Mouse (Mus musculus) intestine, embryonic 16.5 days (tissue): ENCODE data around the gene Ndufs7. TPM values are rescaled to one million over a fixed set of nuclear protein-coding genes. Genes with fewer than 3 reads are reported as not detected.

Experiments
- ATAC-seq: fragments of 200-750 bp; cut with Nextera tagmentation; 2 replicates; pipeline ENCODE4 v1.8.0; 2017; ENCODE audit warnings: moderate TSS enrichment, moderate library complexity
- H3K27ac ChIP-seq: fragments of 300-500 bp; sonication (generic); 2 replicates; pipeline ENCODE4 v1.5.1; 2014; ENCODE audit warnings: mild to moderate bottlenecking, low read length
- H3K27me3 ChIP-seq: fragments of 300-500 bp; sonication (generic); replicated peaks from 2 replicates; pipeline ENCODE4 v1.6.1; 2014; ENCODE audit warnings: low read length, control low read depth, mixed read lengths; ENCODE audit not compliant: control insufficient read depth, insufficient read depth
- H3K36me3 ChIP-seq: fragments of 300-500 bp; sonication (generic); 2 replicates; pipeline ENCODE4 v1.6.1; 2014; ENCODE audit warnings: low read length, control low read depth; ENCODE audit not compliant: control insufficient read depth, insufficient read depth
- H3K4me1 ChIP-seq: fragments of 300-500 bp; sonication (generic); 2 replicates; pipeline ENCODE4 v1.6.1; 2014; ENCODE audit warnings: low read length, control low read depth, mixed read lengths; ENCODE audit not compliant: control insufficient read depth, insufficient read depth
- H3K4me2 ChIP-seq: fragments of 300-500 bp; sonication (generic); 2 replicates; pipeline ENCODE4 v1.6.1; 2014; ENCODE audit warnings: low read depth, low read length, control low read depth
- H3K4me3 ChIP-seq: fragments of 300-500 bp; sonication (generic); 2 replicates; pipeline ENCODE4 v1.5.1; 2014; ENCODE audit warnings: mild to moderate bottlenecking, low read length
- H3K9ac ChIP-seq: fragments of 300-500 bp; sonication (generic); 2 replicates; pipeline ENCODE4 v1.6.1; 2014; ENCODE audit warnings: low read depth, low read length
- H3K9me3 ChIP-seq: fragments of 300-500 bp; sonication (generic); 2 replicates; pipeline ENCODE4 v1.6.1; 2016; ENCODE audit warnings: low read length, control low read depth; ENCODE audit not compliant: control insufficient read depth
- WGBS: fragments of 180-500 bp; shearing (Covaris S2); extraction: QIAGEN DNeasy Blood & Tissue Kit; methylation state at CpG from one replicate; pipeline ENCODE4 v1.1.7; 2014; 5-methylcytosine and 5-hydroxymethylcytosine counted together
- polyA plus RNA-seq: library from polyadenylated mRNA; unstranded; fragments of >200 nt; fragmentation: Nextera tagmentation; extraction: Ambion mirVana; gene quantifications from 2 replicates; pipeline ENCODE4 v1.2.1, GENCODE M21; 2015

Ndufs7 gene
- polyA plus RNA-seq, 1 experiment from 2014 or later: 604 TPM

DNA sequence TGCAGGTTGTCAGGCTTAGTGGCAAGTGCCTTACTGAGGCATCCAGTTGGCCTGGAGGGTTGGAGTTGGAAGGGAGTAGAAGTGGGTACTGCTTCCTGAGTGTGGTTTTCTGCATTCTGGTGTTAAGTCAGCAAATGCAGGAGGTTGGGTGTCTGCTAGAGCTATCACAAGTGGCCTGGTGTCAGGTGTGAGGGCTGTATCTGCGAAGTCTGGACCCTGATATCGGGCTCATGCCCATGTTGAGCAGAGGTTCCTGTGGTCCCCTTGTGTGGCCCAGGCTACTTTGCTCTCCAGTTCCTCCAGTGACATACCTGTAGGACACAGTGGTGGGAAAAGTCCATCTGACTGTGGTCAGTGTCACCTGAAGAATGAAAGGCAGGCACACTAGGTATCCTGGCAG is 21.2 kb downstream of the Ndufs7 start:
- no peak for ATAC-seq
- peak overlapping the region; percentile 83 for H3K27ac ChIP-seq
- no peaks in the 10 kb centered on the region for H3K27me3 ChIP-seq
- H3K4me2 ChIP-seq: peak overlapping the region; percentile 34
- WGBS: 90% methylated on average over 2 of the region's 2 CpGs
- peaks cover 5% of the 10 kb centered on the region; the same call in 1 of the 2 replicates for H3K36me3 ChIP-seq
- no peak overlapping the region for H3K4me3 ChIP-seq
- peaks cover 55% of the 10 kb centered on the region for H3K4me1 ChIP-seq
- no peaks in the 10 kb centered on the region for H3K9me3 ChIP-seq
- peak overlapping the region; percentile 65 for H3K9ac ChIP-seq

DNA sequence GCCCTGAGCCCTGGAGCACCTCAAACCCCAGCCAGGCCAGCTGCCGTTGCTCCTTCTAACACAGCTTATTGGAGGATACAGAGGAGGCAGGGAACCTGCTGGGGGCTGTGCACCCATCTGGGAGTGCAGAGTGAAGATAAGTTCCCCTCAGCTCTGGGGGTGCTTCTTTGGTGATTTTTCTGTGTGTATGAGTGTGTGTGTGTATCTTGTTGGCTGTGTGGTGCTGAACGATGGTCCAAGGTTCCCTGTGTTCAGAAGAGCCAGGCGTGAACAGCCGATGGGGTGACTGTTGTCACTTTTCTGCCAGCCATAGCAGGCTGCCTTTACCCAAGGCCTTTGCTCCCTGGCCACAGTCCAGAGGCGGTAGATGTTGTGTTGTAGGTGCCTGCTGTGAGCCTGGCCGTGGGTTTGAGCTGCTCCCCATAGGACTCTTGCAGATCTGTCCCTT is 21.8 kb downstream of the Ndufs7 start:
- H3K4me1 ChIP-seq: peaks cover 54% of the 10 kb centered on the region
- H3K27ac ChIP-seq: peak overlapping the region; percentile 83
- no peaks in the 10 kb centered on the region for H3K27me3 ChIP-seq
- peak; percentile 38 for ATAC-seq
- H3K36me3 ChIP-seq: peaks cover 5% of the 10 kb centered on the region; the same call in 1 of the 2 replicates
- no peaks in the 10 kb centered on the region for H3K9me3 ChIP-seq
- WGBS: 65% methylated on average over 6 of the region's 6 CpGs
- H3K9ac ChIP-seq: peak overlapping the region; percentile 65
- H3K4me2 ChIP-seq: peak overlapping the region; percentile 34
- 0 out of 2 replicates have a peak overlapping the region, but pooled peaks have one; percentile 8 for H3K4me3 ChIP-seq

DNA sequence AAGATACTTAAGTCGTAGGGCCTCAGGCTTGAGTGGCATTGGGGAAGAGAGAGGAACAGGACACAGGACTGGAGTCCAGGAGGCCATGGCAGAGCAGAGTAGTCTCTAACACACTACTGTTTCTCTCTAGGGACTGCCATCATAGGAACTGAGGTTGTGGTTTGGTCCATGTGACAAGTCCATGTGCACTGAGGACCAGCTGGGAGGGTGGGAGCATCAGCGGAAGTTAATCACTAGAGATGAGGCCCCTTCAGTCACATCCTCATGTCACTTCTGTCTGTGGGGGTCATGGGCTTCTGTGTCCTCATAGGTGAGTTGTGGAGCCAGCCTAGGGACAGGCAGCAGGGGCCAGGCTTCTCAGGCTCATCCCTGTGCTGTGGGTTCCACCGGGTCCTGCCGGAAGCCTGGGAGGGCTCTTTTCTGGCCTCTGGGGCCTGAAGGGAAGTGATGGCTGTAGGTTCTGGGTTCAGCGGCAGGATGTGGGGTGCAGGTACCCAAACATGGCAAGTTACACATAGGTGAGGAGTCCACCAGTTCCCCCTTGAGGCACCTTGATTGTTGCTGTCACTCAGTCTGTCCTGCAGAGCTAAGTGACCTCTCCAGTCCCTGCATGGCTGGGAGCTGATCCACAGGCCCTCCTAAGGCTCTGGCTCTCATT is 22.4 kb downstream of the Ndufs7 start:
- no peaks in the 10 kb centered on the region for H3K27me3 ChIP-seq
- H3K9me3 ChIP-seq: no peaks in the 10 kb centered on the region
- peak overlapping the region; percentile 34 for H3K4me2 ChIP-seq
- H3K9ac ChIP-seq: peak overlapping the region; percentile 65; the same call in 1 of the 2 replicates
- H3K4me3 ChIP-seq: no peak overlapping the region
- peak overlapping the region; percentile 83 for H3K27ac ChIP-seq
- H3K4me1 ChIP-seq: peaks cover 52% of the 10 kb centered on the region
- ATAC-seq: peak; percentile 21
- peaks cover 9% of the 10 kb centered on the region for H3K36me3 ChIP-seq
- 83% methylated on average over 5 of the region's 5 CpGs for WGBS

DNA sequence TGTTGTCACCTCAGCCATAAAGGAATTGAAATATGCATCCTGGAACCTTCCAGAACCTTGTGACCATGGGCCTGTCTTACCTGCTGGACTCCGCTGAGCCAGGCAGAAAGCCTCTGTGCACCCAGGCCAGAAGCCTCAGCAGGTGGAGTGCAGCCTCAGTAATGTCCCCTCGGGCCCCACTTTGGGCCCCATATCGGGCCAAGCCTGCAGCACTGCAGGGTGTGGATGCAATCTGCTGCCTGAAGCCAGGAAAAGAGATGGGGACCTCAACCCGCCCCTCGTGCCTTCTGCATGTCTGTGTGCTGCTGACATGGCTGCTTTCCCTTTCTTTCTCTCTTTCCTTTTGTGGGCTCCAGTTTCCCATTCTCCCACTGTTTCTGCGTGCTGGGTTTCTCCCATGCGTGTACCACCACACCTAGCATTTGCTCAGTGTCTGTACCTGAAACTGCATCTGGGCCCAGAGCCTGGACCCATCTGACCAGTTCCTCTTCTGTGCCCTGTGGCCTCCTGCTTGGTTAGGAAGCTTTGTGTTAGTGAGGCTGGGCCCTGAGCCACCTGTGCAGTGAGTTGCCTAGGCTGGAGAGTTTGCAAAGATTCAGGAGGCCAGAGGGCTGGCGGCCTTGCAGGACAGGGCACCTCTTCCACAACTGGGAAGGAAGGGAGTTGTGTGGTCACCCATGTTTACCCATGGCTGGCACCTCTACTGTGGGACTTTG is 23.1 kb downstream of the Ndufs7 start:
- peaks cover 45% of the 10 kb centered on the region for H3K4me1 ChIP-seq
- no peaks in the 10 kb centered on the region for H3K27me3 ChIP-seq
- 0 out of 2 replicates have a peak overlapping the region, but pooled peaks have one; percentile 23 for H3K4me2 ChIP-seq
- peak overlapping the region; percentile 65 for H3K9ac ChIP-seq
- no peak overlapping the region for H3K4me3 ChIP-seq
- no peaks in the 10 kb centered on the region for H3K9me3 ChIP-seq
- peak overlapping the region; percentile 83 for H3K27ac ChIP-seq
- peaks cover 9% of the 10 kb centered on the region for H3K36me3 ChIP-seq
- peak; percentile 61 for ATAC-seq
- WGBS: 78% methylated on average over 8 of the region's 8 CpGs

DNA sequence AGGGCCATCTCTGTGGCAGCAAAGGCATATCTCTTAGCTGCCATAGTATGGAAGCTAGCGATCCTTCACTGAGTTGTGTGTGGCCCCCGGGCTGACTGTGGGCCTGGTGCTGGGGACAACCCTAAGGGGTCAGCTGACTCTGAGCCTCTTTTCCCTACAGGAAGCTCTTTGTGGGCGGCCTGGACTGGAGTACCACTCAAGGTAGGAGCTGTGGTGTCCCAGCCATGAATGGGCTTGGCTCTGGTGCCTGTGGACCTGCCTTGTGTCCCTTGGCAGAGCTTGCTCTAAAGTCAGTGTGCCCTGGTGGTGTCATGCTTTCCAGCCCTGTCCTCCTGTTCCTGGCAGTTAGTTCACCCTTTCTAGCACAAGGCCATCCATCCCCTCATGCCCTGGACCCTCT is 24.9 kb downstream of the Ndufs7 start:
- no peak overlapping the region for H3K4me3 ChIP-seq
- WGBS: 88% methylated on average over 3 of the region's 3 CpGs

DNA sequence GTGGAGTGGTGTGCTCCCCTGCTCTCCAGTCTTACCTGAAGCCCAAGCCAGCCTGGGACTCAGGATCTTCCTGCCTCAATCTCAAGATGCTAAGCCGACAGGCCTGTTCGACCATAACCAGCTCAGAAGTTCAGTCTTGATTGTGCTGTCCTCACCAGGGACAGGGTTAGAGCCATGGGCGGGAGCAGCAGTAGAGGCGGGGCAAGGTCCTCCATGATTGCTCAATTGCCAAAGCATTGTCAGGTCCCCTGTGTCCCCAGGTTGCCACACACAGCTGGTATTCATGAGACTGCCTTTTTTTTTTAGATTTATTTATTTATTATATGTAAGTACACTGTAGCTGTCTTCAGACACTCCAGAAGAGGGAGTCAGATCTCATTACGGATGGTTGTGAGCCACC is 27.3 kb downstream of the Ndufs7 start:
- WGBS: 66% methylated on average over 5 of the region's 5 CpGs
- peak; percentile 30; the same call in 1 of the 2 replicates for ATAC-seq
- peaks cover 34% of the 10 kb centered on the region for H3K36me3 ChIP-seq
- H3K9me3 ChIP-seq: no peaks in the 10 kb centered on the region
- H3K27ac ChIP-seq: no peak overlapping the region
- H3K4me2 ChIP-seq: no peak overlapping the region
- no peak overlapping the region for H3K4me3 ChIP-seq
- peaks cover 17% of the 10 kb centered on the region for H3K4me1 ChIP-seq
- H3K27me3 ChIP-seq: no peaks in the 10 kb centered on the region
- no peak overlapping the region for H3K9ac ChIP-seq

More for the DNA sequence above, 24.9 kb downstream of the Ndufs7 start:
- no peak for ATAC-seq
- peaks cover 31% of the 10 kb centered on the region for H3K4me1 ChIP-seq
- no peaks in the 10 kb centered on the region for H3K27me3 ChIP-seq
- no peak overlapping the region for H3K4me2 ChIP-seq
- 0 out of 2 replicates have a peak overlapping the region, but pooled peaks have one; percentile 0 for H3K27ac ChIP-seq
- H3K9ac ChIP-seq: no peak overlapping the region
- peaks cover 25% of the 10 kb centered on the region for H3K36me3 ChIP-seq
- no peaks in the 10 kb centered on the region for H3K9me3 ChIP-seq

DNA sequence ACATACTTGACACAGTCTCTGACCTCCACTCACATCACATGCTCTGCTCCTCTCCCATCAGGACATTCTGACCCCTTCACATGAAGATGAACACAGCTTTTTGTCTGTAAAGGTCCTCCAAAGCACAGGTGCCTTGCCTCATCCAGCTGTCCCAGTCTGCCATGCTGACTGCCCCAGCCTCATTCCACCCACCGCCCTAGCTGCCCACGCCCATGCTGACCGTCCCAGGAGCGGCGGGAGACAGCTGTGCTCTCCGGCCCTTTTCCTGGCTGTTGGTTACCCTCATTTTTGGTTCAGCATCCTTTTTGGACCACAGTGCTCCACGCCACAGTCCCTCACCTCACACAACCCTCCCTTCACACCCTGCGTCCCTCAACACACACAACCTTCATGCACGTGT is 29.5 kb downstream of the Ndufs7 start:
- H3K4me2 ChIP-seq: no peak overlapping the region
- H3K4me3 ChIP-seq: no peak overlapping the region
- H3K9me3 ChIP-seq: no peaks in the 10 kb centered on the region
- H3K27me3 ChIP-seq: no peaks in the 10 kb centered on the region
- WGBS: 90% methylated on average over 9 of the region's 9 CpGs
- no peak overlapping the region for H3K9ac ChIP-seq
- no peak for ATAC-seq
- H3K4me1 ChIP-seq: peaks cover 14% of the 10 kb centered on the region; the same call in 1 of the 2 replicates
- H3K27ac ChIP-seq: no peak overlapping the region
- peaks cover 36% of the 10 kb centered on the region for H3K36me3 ChIP-seq

DNA sequence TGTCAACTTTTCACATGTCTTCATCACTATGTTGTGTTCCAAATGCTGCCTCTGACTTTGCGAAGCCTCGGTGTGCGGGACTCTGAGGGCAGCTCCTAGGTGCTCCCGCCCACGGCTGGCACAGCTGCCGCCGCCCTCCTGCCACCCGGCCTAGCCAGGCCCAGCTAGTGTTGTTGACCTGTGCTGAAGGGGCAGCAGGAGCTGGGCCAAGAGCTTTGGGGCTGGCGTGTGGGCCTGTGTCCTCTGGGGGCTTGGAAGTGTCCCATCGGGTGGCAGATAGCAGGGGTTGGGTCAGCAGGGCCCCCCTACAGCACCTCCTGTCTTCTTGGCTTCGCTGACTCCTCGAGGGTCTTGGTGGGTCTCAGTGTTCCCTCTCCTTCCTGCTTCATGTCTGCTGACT is 30.4 kb downstream of the Ndufs7 start:
- 91% methylated on average over 12 of the region's 12 CpGs for WGBS
- no peak overlapping the region for H3K4me3 ChIP-seq
- no peaks in the 10 kb centered on the region for H3K27me3 ChIP-seq
- peaks cover 14% of the 10 kb centered on the region; the same call in 1 of the 2 replicates for H3K4me1 ChIP-seq
- H3K9ac ChIP-seq: no peak overlapping the region
- ATAC-seq: no peak
- no peak overlapping the region for H3K4me2 ChIP-seq
- H3K9me3 ChIP-seq: no peaks in the 10 kb centered on the region
- no peak overlapping the region for H3K27ac ChIP-seq
- peaks cover 41% of the 10 kb centered on the region for H3K36me3 ChIP-seq

DNA sequence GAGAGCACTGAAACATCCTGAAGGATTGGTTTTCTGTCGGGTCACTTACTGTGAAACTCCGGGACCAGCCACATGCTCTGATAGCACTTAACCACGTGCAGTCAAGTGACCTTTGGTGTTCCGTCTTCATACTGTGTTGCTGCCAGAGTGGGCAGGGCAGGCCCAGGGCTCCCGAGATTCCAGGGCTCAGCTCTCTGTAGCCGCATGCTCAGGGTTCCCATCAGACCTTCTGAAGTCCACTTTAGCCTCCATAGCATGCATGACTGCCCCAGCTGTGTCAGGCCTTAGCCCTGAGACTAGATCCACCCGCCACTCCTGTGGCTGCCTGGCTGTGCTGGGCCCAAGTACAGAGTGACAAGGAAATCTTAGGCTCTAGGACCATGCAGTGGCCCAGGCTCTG is 32.4 kb downstream of the Ndufs7 start:
- Histone ChIP-seq H3K27me3 (no peaks in the 10 kb centered on the region), H3K9me3 (no peaks in the 10 kb centered on the region), H3K4me3 (no peak overlapping the region), H3K36me3 (peaks cover 46% of the 10 kb centered on the region), H3K4me2 (no peak overlapping the region), H3K9ac (peak overlapping the region; percentile 42), H3K4me1 (peaks cover 11% of the 10 kb centered on the region; the same call in 1 of the 2 replicates), H3K27ac (peak overlapping the region; percentile 69)
- 75% methylated on average over 7 of the region's 7 CpGs for WGBS
- ATAC-seq: peak; percentile 61
